Mouse (Mus musculus) layer of hippocampus, postnatal 25 days (tissue): ENCODE results near the gene Fam32a. TPM values are rescaled to one million over a fixed set of nuclear protein-coding genes. Genes with fewer than 3 reads are reported as not detected.

Source experiments
- DNase-seq, 2 experiments: peaks; one replicate each; pipeline ENCODE4 v3.0.0; 2022; ENCODE audit warnings: mixed read lengths in 2 of 2, low spot score in 1 of 2; ENCODE audit errors: extremely low spot score in 1 of 2
- total RNA-seq, 2 experiments: library from RNA; stranded (reverse); gene quantifications; 2 replicates each; pipeline ENCODE4 v1.2.3; 2021

Fam32a gene
- 10 to 100 TPM; 57.4 to 60.6 TPM for total RNA-seq

DNA sequence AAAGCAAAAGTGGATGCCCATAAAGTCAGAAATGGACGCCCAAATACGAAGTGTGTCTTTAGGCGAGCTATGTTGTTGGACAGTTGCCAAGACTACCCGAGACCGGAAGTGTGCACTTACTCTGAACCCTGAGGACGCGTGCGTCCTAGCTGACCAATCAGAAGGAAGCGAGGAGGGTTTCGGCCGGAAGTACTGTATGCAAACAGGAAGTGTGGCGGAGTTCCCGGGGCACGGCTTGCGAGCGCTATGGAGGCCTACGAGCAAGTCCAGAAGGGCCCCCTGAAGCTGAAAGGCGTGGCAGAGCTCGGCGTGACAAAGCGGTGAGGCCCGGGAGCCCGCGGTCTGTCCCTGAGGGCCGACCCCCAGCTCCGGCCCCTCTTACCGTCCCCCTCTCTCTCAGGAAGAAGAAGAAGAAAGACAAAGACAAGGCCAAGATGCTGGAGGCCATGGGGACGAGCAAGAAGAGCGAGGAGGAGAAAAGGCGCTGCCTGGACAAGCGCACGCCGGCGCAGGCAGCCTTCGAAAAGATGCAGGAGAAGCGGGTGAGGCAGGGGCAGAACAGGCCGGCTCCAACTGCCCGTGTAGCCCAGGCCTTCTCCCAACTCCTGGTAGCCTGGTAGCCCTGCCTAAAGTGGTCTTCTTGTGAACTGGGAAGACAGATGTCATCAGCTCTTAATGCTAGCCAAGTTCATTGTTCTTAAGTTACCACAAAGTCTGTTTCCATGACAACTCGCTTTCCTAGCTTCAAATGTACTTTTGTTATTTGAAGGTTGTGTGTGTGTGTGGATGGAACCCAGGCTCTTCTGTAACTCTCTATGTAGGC is at the start of gene Fam32a:
Fam32a (plus strand) TSS at position 190 of the 823 bp plus-strand sequence.
- DNase-seq = peak; percentile 66 to 67

GRCm38 (mm10) chr8:72177346-72177925 is 42.1 kb upstream of the Fam32a start:
- DNase-seq = peak; percentile 58 to 84

DNA sequence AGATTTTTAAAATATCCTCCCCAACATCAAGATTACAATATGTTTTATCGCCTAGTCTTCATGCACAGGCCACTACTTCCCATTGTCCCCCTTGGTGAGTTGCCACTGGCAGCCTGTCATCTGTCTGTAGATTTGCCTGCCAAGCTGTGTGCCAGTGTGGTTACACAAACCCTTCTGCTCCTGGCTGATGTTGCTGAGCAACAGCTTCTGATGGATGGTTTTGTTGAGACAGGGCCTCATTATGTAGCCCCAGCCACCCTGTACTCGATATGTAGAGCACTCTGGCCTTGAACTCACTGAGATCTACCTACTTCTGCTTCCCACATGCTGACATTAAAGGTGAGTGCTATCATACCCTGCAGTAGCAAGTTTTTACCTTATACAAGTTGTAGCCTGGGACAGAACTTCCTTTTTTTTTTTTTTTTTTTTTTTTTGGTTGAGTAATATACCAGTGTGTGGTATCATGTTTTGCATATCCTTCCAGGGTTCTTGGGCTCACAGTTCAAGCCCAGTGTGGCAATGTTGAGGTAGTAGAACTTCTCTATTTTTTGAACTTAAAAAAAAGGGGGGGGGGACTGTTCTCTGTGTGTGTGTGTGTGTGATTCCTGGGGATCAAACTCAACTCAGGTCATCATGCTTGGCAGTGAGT is 35.9 kb upstream of the Fam32a start:
- no peak for DNase-seq

GRCm38 (mm10) chr8:72187793-72188331 is 31.7 kb upstream of the Fam32a start:
- no peak for DNase-seq

DNA sequence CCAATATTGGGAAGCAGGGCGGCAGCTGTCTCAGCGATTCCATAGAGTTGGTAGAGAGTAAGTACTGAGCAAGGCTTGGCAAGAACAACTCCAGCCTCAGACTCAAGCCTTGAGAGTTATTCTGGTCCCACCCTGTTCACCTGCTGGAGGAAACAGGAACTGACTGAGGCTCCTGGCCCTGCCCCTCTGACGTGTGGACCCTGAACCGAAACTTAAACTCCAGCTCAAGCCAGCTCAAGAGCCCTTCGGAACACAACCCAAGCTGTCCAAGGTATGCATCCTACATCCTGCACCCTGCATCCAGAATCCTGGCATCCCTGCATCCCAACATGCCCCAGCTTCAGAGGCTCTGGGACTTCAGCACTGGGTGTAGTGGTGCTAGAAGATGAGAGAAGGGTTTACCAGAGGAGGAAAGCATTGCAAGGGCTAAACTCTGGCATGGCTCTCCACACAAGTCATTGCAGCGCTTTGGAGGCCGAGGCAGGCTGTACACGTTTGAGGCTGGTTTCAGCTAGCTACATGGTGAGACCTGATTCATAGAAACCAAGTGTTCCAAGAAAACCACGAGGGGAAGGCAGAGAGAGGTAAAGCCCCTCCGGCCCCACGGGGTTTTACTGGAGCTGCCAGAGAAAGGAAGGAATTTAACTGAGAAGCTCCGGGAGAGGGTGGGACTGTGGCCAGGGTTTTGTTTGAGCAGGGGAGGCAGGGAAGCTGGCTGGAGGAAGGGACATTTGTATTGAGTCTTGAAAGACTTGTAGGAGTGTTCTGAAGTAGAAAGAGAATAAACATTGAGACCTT is 29.9 kb upstream of the Fam32a start, which contains the start of gene Hsh2d:
Hsh2d (plus strand) TSS at position 222 of the 798 bp plus-strand sequence.
- no peak for DNase-seq

DNA sequence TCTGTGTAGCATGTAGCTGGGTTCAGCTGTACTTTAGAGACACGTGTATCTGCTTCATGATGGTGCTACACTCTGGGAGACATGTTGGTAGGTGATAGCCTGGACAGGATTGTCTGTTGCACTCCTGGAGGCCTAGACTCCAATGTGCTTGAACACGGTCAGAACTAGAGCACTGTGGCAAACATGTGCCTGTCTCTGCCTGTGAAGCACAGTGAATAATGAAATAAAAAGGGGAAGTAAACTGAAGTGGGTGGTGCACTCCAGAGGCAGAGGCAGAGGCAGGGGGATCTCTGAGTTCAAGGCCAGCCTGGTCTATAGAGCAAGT is 29.4 kb upstream of the Fam32a start:
- no peak for DNase-seq

GRCm38 (mm10) chr8:72192065-72192464 is 27.5 kb upstream of the Fam32a start:
- no peak for DNase-seq

- no peak for DNase-seq
Observed at GRCm38 (mm10) chr8:72197997-72198396, 21.5 kb upstream of the Fam32a start.

DNA sequence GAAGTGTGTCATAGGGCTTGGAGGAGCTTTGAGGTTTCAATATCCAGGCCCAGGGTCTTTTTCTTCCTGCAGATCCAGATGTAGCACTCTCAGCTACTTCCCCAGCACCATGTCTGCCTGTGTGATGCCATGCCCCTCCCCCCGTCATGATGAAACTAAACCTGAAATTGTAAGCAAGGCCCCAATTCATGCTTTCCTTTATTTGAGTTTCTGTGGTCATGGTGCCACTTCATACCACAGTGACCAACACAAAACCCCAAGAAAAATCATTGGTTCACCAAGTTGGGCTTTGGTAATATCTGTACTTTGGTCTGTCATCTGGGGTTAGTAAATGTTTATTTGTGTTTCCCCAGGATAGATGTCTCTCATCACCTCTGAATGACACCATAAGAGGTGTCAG is 10.9 kb upstream of the Fam32a start:
- DNase-seq = no peak

DNA sequence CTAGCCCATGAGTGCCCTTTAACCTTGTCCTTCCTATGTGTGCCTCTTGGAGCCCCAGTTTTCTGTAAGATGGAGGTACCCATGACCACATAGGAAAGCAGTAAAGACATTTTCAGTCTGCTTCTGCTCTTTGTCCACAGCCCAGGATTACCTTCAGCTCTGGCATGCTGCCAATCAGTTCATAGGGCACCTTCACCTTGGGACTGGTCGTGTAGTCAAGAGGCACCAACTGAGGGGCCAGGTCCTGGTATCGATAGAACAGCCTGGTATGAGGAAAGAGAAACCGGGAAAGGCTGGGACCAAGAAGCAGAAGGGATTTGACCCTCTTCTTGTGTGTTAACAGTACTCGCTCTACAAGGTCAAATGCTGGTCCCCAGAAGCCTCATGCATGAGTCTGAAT is 9.3 kb upstream of the Fam32a start:
- no peak for DNase-seq

DNA sequence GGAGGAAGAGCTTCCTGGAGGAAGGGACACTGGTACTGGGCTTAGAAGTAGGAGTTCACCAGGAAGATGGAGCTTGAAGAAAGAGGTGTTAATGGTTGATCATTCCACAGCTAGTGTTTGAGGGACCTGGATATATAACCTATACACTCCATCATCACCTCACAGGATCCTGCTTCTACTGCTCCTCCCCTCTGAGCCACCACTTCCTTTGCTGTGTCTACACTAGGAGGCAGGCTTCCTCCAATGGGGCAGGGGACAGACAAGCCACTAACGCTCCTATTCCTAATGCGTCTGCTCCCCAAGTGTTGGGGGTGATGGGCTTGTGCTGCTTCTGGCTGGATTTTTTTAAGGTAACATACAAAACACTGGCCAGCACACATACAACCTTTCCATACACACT is 8.8 kb upstream of the Fam32a start:
- DNase-seq = no peak

- no peak for DNase-seq
Observed at GRCm38 (mm10) chr8:72211846-72212245, 7.7 kb upstream of the Fam32a start.

- no peak for DNase-seq
Observed at GRCm38 (mm10) chr8:72212751-72213150, 6.8 kb upstream of the Fam32a start, which contains the start of gene Cib3. TSS of gene Cib3 (minus strand) at chr8:72212837.

- DNase-seq = no peak
Observed at GRCm38 (mm10) chr8:72213536-72213935, 6.0 kb upstream of the Fam32a start, which contains the start of gene Gm11034. TSS of gene Gm11034 (minus strand) at chr8:72213636.

DNA sequence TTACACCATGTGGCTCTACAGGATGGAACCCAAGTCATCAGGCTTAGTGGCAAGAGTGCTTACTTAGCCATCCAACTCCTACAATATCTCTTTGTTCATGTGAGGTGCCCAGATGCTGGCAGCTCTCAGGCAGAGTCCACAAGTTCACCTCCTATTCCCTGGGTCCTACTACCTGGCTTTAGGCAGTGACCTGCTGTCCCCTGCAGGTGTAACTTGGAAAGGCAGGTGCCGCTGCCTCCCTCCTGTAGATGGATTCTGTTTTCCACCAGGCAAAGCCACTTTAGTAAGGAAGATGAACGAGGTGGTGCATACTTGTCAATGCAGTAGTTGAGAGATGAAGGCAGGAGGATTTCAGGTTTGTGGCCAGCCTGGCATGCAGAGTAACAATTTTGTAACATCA is 4.5 kb upstream of the Fam32a start:
- DNase-seq = no peak

DNA sequence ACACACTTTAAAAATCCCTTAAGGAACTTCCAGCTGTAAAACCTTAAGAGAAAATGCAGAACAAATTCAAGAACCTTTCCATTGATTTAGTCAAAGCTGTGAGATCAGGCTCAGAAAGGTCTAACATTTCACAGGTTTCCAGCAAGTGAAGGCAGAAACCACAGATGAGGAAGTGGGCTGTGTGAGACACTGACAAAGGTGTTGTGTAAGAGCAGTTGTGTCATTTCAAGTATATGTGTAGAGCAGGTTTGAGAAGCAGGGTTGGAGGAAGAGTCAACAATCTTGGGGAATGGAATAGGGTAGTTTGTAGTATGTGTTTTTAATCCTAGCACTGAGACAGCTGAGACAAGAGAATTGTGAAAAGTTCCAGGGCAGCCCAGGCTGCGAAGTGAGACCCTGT is 3.7 kb upstream of the Fam32a start:
- no peak for DNase-seq

- DNase-seq = no peak
Observed at GRCm38 (mm10) chr8:72218781-72219540, 569 bp upstream of the Fam32a start.

- no peak for DNase-seq
Observed at GRCm38 (mm10) chr8:72220758-72221157, 1.2 kb downstream of the Fam32a start.

DNA sequence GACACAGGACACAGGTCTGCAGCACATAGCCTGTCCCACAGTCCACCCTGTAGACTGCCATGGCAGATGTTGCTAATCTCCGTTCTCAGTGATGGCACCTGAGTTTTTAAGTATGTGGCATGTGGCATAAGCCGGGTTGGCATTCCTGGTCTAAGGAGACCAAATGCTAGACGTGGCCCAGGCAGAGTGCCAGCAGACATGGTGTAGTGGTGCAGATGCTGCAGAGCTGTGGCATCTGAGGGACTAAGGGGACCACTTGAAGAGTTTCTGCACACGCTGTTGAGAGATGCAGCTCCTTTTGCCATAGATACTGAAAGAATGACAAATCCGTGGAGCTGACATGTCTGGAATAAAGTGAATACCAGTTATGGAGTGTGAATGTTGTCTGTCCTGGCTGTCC is 3.1 kb downstream of the Fam32a start:
- DNase-seq = no peak
